Mouse (Mus musculus) layer of hippocampus, postnatal 14 days (tissue): ENCODE results near the gene Adra1b. TPM values are rescaled to one million over a fixed set of nuclear protein-coding genes. Genes with fewer than 3 reads are reported as not detected.

ENCODE experiments used
- DNase-seq, 2 experiments: peaks; one replicate each; pipeline ENCODE4 v3.0.0; 2021 to 2022; ENCODE audit warnings: low spot score in 2 of 2, mixed read lengths in 1 of 2
- long read RNA-seq, 2 experiments: library from polyadenylated mRNA; stranded (forward); transcript quantifications; one replicate each; pipeline ENCODE4 v2.0.0; 2021
- total RNA-seq, 2 experiments: library from RNA; stranded (reverse); gene quantifications; 2 replicates each; pipeline ENCODE4 v1.2.3; 2021

Gene Adra1b
- total RNA-seq: 1 to 10 TPM; 4.1 to 6.0 TPM
- long read RNA-seq, experiment 1: 0 reads
- long read RNA-seq, experiment 2: 0 reads

DNA sequence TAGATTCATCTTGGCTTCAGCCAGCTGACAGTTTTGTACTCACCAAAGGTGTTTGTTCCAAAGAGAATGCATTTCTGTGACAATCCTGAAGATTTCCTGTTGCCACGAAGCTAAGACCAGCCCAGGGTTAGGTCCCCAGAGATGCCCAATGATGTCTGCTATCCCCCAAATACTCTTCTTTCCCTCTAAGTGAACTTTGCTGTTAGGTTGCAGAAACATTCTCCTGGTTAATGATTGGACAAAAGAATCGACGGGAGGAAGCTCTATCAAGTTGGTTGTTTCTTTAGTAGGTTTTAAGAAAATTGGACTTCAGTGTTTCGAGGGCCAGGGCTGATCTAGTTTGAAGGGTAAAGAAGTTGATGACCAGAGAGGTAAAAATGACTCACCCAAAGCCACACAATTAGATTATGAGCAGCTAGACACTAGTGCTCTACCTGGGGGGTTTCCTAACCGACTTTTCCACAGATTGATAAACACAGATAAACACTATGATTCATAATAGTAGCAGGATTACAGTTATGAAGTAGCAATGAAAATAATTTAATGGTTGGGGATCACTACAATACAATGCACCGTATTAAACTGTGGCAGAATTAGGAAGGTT, at the start of gene Adra1b:
TSS of gene Adra1b (minus strand) at position 160 of the 604 bp plus-strand sequence.
- no peak for DNase-seq

DNA sequence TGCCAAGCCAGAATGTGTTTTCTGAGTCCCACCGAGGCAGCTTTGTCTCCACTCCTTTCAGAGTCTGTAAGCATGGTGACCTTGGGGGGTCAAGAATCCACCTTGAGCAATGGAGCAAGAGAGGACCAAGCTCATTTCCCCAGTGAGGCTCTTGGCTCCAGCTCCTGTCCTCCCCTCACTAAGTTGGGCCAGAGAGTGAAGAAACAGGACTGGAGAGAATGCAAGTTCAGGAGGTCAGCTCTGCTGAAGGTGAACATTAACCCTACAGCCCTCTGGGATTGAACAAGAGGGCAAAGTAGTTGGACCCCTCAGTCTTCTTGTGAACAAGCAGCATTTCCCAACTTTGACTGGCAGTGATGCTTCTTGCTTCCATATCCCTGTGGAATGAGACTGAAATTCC, 49.3 kb upstream of the Adra1b start:
- DNase-seq: no peak

DNA sequence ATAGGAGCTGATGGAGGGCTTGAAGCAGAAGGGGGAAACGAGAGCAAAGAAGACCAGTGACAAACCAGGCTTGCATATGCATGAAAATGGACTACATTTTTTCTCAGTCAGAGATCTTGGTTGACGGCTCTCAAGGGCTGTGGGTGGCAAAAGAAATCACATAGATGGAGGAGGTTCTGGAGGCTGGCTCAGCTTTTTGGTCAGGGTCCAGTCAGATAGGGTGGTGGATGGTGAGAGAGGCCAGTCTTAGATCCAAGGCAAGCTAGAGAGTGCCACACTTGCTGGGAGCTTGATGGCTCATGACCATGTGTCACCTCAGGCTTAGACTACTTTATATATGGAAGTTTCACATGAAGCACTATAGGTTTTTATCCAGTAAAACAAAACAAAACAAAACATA, 42.8 kb upstream of the Adra1b start:
- DNase-seq: no peak

DNA sequence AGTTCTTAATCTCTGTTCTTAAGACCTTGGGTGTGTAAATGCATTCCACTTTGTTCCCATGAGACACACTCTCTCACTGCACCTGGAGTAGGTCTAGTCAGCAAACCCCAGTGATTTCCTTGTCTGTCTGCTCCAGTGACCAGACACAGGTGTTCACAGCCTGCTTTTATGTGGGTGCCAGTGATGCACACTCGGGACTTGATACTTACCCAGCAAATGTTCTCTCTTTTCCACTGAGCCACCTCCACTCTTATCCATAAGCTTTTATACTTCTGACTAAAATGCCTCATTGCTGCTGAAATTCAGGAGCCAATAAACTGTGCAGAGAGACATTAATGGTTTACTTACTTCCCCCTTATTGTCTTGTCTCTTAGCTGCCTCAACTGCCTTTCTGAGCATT, 42.2 kb upstream of the Adra1b start:
- DNase-seq: no peak

DNA sequence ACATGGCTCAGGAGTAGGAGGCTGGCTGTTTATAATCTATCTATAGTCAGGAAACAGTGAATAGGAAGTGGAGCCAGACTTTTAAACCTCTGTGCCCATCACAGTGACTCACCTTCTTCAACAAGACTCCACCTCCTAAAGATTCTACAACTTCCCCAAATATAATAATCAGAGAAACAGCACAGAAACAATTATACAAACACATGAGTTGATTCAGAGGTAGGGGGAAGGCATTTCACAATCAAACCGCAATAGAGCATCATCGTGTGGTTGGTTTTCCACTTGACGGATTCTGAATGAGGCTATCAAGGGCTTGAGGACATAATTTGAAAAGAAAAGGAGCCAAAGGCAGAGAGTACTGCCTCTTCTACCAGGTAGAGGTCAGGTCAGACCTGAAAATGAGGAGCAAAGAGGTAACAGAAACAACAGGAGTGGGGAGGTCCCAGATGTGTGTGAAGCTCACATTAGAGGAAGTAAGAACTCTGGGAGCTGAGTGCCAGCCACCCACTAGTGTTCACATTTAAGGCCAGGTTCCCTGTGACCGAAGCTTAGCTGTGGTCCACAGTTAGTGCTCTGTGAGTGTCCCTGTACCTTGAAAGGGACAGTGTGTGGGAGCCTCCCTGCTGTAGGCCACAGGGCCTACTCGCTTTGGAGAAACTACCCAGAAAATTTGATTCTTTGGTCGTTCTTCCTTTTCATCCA, 39.6 kb upstream of the Adra1b start:
- no peak for DNase-seq

DNA sequence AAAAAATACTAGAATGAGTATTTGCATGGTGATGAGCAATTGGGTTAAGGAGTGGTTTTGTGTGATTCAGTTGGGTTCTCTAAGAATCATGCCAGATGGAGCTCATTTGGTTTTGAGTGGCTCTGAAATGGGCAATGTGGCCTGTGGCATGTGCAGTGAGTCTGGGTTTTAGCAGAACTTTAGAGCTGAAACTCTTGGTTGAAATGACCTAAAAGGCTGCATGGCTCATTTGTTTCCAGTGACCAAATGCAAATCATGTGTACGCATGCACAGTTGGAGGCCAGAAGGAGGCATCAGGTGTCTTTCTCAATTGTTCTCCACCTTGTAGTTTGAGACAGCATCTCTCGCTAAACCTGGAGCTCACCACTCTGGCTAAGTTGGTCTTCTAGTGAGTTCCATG, 35.0 kb upstream of the Adra1b start:
- DNase-seq: no peak

DNA sequence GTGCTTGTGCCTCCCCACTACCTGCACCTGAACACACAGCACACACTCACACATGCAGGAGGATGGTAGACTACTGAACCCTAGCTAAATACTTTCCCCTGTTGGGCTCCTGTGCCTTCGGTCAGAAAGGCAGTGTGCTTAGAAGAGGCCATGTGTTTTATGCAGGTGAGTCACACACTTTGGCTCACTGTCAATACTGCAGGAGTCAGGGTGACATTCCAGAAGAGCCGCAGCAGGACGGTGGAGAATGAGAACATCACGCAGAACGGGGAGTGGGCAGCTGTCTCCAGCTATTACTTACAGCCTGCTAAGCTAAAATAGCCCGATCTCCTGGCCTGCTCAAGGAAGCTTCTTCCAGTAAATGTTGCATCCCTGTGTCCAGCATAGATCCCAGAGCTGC, 32.5 kb upstream of the Adra1b start:
- DNase-seq: no peak

DNA sequence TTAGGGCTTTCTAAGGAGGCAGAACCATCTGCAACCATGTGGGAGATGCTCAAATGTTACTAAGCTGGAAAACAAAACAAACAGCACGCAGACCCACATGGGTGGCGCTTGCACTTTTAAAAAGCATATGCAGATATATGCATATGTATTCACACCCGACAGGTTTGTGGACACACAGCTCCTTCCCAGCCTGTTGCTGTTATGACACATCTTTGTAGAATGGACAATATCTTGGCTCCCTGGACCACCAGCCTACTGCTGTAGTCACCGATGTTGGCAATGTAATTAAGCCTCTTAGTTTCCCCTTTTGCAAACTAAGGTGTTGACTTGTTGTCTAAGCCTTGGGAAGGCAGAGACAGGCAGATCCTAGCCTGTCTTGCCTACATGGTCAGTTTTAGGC, 32.0 kb upstream of the Adra1b start:
- DNase-seq: no peak

DNA sequence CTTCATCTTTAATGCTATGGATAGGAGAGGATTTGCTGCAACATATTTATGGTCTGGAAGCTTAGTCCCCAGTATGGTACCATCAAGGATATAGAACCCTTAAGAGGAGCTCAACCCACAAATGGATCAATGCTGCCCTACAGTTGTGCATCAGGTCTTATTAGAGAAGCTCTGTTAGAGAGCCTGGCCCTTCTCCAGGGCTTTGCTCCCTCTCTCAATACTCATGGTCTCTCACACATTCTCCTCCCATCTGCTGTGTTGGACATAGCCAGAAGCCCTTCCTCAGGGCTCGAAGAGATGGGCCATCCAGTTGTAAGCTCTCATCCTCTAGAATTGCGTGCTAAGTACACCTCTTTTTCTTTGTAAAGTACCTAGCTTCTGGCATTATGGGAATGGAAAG, 29.2 kb upstream of the Adra1b start:
- no peak for DNase-seq

DNA sequence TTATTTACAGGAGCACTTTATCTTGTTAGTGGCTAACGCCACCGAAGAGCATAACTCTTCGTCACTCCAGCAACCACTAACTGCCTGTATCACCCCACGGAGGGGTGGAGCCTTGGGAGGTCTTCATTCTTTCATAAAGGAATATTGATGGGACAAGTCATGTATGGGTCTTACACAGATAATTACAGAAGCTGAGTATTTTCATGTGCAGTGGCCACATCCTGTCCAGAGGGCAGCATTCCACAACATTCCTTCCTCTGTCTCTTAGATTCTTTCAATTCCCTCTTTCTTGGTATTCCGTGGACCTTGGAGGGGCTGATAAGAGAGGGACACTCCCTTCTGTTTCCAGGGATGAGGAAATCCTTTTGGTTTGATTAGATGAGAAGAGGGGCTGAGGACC, 28.7 kb upstream of the Adra1b start:
- no peak for DNase-seq

DNA sequence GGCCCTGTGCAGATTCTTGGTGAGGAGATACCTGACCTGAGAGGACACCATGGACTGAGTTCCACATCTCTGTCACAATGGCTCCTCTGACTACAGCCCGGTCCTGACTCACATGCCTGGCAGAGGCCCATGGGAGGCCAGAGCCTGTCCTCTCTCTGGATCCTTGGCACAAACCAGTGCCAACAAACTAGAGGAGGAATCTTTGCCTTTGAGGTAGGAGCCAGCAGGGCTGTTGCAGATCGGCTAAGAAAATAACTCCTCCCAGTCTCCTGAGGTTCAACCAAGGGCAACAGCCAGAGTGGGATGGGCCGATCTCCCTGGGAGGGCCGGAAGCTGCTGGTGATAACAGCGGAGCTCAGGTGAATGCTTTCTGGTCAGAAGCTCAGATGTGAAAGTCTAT, 28.2 kb upstream of the Adra1b start:
- DNase-seq: no peak

DNA sequence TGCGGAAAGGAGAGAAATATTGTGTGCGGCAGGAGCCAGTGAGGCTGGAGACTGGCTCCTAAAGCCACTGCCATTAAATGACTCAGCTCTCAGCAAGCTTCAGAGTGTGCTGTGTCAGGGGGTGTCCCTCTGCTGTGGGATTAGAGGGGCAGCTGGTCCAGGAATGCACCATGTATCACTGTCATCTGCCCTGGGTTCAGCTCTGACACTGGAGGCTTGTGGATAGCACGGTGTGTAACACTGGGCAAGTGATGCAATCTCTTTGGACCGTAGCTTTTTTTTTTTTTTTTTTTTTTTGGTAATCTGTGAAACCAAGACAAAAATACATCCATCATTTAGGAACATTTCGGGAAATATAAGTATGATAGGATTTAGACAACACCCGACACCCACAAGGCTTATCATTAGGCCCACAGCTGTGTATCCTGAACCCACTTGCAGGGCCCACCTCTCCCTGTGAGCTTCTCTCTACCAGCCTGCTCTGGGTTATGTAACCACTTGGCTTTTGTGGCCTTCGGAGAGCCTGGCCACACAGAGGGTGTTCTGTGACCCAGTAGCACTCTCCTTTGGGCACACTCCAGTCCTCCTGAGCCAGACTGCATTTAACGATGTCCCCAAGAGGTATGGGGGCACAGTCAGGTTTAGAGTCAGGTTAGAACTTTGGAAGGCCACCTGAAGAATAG, 26.3 kb upstream of the Adra1b start:
- DNase-seq: no peak

DNA sequence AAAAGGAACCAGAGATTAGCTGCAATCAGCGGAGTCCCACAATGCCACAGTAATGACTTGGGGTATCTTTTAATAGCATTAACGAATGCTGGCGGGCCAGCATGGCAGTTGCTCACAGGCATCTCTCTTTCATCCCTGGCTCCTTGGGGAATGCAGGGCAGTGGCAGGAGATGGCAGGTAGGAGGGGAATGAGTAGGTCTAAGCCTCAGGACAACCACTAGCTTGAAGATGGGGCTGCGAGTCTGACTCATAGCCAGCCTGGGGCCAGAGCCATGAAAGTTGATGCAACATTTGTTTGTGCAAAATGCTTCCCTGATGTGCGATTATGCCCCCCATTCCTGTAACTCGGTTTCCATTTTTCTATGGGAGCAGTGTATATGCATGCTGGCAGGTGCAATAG, 25.2 kb upstream of the Adra1b start:
- DNase-seq: no peak

DNA sequence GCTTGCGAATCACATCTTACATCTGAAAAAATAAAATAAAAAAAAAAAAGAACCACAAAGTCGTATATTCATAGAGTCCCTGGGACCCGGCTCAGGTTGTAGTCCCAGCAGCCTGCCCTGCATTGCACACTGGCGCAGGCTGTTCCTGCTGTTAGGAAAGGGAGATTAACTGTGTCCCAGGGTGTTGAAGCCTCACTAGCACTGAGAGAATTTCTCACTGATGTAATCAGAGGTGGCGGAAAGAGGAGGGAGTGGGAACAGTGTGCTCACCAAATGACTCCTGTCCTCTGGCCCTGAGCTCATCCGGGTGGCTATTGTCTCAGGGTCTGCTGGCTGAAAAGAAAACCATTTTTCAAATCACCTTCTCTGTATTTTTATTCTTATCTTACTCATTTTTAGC, 24.6 kb upstream of the Adra1b start:
- no peak for DNase-seq

DNA sequence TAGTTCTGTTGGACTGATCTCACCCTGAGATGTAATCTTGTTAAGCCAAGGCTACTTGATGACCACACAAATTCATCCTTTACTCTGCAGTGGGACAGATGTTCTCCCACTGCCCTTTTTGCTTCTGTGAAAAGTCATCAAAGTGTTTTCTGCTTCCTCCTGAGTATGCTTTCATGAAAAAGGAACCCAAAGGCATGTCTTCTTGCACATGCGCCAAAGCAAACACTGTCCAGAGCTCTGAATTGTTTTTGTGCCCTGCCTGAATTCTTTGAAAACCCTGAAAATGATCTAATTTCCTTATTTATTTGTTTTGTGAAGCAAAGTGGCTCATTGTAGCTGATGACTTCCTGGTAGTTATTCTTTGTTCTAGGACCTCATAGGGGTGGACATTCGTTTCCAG, 20.7 kb upstream of the Adra1b start:
- DNase-seq: no peak

DNA sequence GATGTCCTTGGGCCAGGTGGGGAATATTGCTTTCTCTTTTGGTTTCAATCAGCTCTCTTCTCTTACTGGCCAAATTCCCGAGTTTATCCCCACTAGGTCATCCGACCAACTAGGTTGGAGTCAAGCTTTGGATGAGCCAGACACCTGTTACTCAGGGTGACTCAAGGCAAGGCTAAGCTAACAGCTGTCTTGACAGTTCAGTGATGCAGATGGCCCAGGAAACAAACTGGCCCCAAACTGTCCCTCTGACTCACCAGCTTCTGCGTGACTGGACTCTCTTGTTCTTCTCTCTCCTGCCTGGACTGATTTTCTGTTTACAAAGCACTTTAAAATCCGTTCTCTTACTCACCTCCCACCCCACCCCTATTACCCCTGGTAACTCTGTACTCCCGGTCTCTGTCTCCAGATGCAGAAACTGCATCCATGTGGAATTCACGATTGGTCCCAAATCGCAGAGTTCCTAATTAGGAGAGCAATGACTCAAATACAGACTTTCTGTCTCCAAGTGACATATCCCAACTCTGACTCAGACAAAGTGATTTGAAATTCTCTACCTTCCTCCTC, 18.6 kb upstream of the Adra1b start:
- no peak for DNase-seq

DNA sequence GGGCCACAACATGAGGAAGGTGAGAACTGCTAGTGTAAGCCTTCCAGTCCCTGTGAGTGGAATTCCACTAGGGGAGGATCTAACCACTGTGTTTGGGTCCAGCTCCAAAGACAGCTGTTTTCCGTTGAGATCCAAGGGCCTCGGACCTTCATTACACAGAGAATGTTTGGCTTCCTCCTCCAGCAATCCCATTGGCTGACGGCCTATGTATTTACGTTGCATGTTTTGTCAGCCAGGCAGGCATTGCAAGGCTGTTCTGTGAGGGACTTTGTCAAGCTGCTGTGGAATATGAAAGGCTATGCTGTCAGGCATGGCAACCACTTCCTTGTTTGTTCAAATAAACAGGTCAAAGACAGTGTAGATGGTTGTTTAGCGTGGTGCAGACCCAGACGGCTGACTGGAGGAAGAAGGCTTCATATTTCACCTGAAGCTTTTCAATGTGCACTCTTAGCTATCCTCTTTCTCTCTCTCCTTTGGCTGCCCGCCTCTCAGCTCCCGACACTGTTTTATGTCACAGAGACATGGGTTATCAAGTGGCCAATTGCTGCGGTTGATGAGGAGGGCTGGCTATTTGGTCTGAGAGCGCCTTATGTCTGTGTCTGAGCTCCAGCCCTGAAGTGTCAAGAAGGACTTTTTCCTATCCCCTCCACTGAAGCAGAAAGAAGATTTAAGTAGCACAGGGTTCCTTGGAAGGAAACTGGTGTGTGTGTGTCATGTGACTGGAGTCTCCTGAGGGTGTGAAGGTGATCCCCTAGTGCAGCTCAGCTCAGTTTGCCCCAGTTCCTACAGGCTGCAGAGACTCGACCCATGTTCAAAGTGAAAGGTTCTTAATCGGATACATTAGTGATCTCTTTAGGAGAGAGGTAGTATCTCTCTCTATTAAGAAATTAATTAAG, 13.8 kb upstream of the Adra1b start:
- DNase-seq: no peak

DNA sequence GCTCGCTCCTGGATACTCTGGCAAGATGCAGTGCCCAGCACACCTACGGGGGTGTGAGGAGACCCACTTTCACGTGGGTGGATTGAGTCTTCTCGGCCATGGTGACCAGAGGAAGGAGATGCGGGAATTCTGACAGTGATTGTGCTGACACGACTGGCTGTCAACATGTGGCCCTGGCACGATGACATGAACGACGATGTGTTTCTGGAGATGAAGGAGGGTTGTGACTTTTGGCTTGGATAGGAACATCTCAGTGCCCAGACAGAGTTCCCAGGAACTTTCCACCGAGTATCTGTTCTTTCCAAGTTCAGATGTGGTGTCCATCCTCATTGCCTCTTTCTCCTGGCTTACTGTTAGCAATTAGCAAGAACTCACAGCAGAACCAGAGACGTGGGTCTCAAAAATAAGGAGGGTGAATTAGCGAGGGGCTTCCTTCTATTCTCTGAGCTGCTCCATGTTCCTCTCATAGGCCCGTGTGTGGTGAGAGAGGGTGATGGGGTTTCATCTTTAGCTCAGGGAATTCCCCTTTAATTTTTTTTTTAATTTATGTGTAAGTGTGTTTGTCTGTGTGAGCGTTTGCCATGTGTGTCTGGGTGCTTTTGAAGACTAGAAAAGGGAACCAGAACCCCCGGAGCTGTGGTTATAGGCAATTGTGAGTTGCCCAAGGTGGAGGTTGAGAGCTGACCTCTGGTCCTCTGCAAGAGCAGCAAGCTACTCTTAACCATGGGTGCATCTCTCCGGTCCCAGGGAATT, 11.3 kb upstream of the Adra1b start:
- DNase-seq: no peak

DNA sequence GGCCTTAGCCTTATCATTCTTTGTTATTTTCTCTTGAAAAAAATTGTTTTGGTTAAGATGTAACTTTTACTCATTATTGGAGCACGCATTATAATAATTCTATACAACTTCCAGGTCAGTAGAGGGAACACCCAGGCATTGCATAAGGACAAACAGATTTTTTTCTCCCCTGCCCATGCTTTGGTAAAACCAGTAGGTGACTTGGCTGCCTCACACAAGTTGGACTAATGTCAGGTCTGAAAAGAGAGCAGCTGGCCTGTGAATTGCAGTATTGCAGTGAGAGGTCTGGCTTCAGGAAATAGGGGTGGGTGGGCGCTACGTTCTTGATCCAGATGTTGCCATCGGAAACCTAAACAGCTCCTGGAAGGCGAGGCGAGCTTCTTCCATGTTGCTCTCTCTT, 10.6 kb upstream of the Adra1b start:
- DNase-seq: no peak

DNA sequence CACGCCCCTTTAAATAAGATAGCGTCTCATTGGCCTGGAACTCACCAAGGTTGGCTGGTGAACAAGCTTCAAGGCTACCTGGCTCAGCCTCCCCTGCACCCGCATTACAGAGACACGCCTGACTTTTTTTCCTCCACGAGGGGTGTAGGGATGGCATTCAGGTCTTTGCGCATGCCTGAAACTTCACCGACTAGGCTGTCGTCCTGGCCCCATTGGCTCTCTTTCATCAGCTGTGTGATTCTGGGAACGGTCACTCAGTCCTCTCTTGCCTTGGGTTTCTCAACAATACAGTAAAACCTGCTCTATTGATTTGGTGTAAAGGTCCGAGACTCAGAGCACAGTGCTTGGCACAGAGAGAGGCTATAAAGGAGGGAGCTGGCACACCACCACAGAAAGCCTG, 2.3 kb upstream of the Adra1b start:
- DNase-seq: no peak

DNA sequence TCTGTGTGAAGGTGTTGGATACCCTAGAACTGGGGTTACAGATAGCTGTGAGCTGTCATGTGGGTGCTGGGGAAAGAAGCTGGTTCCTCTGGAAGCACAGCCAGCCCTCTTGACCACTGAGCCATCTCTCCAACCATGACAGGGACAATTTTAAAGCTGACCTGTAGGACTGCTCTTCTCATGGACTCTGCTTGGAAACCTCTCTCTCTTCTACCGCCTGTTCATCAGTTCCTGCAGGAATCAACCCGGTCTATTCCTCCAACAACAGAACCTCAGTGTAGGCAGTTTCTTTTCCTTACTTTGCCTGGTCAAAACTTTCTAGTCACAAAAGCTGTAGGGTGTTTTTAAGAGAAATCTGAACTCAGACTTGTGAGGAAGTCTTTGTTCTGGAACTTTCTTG, 1.3 kb downstream of the Adra1b start:
- DNase-seq: no peak
